Mouse (Mus musculus) limb, embryonic 11.5 days (tissue): ENCODE results near the gene Immp1l. TPM values are rescaled to one million over a fixed set of nuclear protein-coding genes. Genes with fewer than 3 reads are reported as not detected.

Experiments
- ATAC-seq: fragments of 200-750 bp; cut with Nextera tagmentation; 2 replicates; pipeline ENCODE4 v1.8.0; 2017; ENCODE audit warnings: low read depth; ENCODE audit not compliant: insufficient number of reproducible peaks, low FRiP score, low TSS enrichment
- DNase-seq: peaks from one replicate; pipeline ENCODE4 v3.0.0-alpha.2; 2015; ENCODE audit warnings: low spot score
- H3K27ac ChIP-seq: fragments of 300-500 bp; sonication (generic); replicated peaks from 2 replicates; pipeline ENCODE4 v1.5.1; 2014; ENCODE audit warnings: low read depth, mild to moderate bottlenecking, low read length
- H3K27me3 ChIP-seq: fragments of 300-500 bp; sonication (generic); 2 replicates; pipeline ENCODE4 v1.6.1; 2014; ENCODE audit warnings: mild to moderate bottlenecking, low read length, mixed read lengths; ENCODE audit not compliant: control insufficient read depth, insufficient read depth
- H3K36me3 ChIP-seq: fragments of 300-500 bp; sonication (generic); 2 replicates; pipeline ENCODE4 v1.6.1; 2014; ENCODE audit warnings: mild to moderate bottlenecking, low read length, moderate library complexity, mixed read lengths; ENCODE audit not compliant: control insufficient read depth, insufficient read depth
- H3K4me1 ChIP-seq: fragments of 300-500 bp; sonication (generic); 2 replicates; pipeline ENCODE4 v1.6.1; 2014; ENCODE audit warnings: low read length, mixed read lengths; ENCODE audit not compliant: control insufficient read depth, insufficient read depth
- H3K4me2 ChIP-seq: fragments of 300-500 bp; sonication (generic); 2 replicates; pipeline ENCODE4 v1.6.1; 2014; ENCODE audit warnings: low read depth, mild to moderate bottlenecking, moderate library complexity; ENCODE audit not compliant: severe bottlenecking
- H3K4me3 ChIP-seq: fragments of 300-500 bp; sonication (generic); 2 replicates; pipeline ENCODE4 v1.5.1; 2014; ENCODE audit warnings: low read depth, low read length
- H3K9ac ChIP-seq: fragments of 300-500 bp; sonication (generic); 2 replicates; pipeline ENCODE4 v1.6.1; 2014; ENCODE audit warnings: mild to moderate bottlenecking, low read length
- H3K9me3 ChIP-seq: fragments of 300-500 bp; sonication (generic); 2 replicates; pipeline ENCODE4 v1.6.1; 2016; ENCODE audit warnings: low read length; ENCODE audit not compliant: control insufficient read depth
- WGBS: fragments of 180-500 bp; shearing (Covaris S2); extraction: QIAGEN DNeasy Blood & Tissue Kit; methylation state at CpG from one replicate; pipeline ENCODE4 v1.1.7; 2014; 5-methylcytosine and 5-hydroxymethylcytosine counted together
- polyA plus RNA-seq: library from polyadenylated mRNA; unstranded; fragments of >200 nt; fragmentation: Nextera tagmentation; extraction: Ambion mirVana; gene quantifications from 2 replicates; pipeline ENCODE4 v1.2.1, GENCODE M21; 2014

Gene Immp1l
- polyA plus RNA-seq, 1 experiment from 2014 or later: 142 TPM

DNA sequence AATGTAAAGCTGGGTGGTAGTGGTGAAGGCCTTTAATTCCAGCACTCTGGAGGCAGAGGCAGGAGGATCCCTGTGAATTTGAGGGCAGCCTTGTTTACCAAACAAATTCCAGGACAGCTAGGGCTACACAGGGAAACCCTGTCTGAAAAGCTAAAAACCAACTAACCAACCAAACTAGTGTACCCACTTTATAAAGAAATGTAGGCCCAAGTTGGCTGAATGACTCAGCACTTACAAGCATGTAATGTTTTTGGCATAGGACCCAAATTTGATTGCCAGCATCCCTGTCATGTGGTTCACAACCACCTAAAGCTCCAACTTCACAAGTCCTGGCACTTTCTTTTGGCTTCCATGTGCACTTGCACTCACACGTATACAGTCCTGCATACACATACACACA lies 12.2 kb downstream of the Immp1l start:
- no peak for ATAC-seq
- DNase-seq: no peak
- H3K4me1 ChIP-seq: no peaks in the 10 kb centered on the region
- 89% methylated on average over 1 of the region's 1 CpGs for WGBS
- H3K9me3 ChIP-seq: no peaks in the 10 kb centered on the region
- no peaks in the 10 kb centered on the region for H3K36me3 ChIP-seq
- no peak overlapping the region for H3K4me2 ChIP-seq
- no peak overlapping the region for H3K27ac ChIP-seq
- H3K27me3 ChIP-seq: no peaks in the 10 kb centered on the region
- H3K4me3 ChIP-seq: no peak overlapping the region
- H3K9ac ChIP-seq: no peak overlapping the region

DNA sequence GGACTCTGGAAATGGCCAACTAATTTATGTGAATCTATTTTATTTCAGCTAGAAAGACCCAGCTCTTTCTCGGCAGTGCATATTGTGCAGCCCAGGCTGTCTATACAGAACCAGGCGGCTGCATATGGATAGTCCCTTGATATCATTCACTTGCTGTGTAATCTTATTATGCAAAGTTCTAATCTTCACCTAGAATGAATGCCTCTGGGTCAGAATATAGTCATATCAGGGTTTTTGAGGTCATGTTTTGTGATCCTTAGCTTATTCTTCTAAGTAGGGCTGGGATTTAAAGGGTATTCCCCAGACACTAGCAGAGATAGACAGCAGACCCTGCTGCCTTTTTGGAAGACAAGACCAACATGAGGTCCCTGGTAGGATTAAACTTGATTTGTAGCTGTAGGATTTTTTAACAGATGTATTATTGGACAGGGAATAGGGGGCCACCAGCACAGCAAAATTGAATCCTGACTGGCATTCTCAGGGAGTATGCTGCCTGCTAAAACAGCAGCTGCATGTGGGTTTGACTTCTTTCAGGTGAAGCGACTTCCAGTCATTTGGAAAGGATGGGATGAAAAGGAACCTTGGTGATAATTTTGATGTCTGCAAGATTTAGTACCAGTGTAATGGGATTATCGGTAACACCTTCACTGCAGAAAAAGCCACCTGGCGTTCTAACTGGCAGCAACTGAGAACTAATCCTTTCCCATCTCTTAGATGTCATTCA lies 13.3 kb downstream of the Immp1l start:
- Histone ChIP-seq H3K4me2 (no peak overlapping the region), H3K9me3 (no peaks in the 10 kb centered on the region), H3K9ac (no peak overlapping the region), H3K27me3 (no peaks in the 10 kb centered on the region), H3K36me3 (no peaks in the 10 kb centered on the region), H3K4me3 (no peak overlapping the region), H3K4me1 (no peaks in the 10 kb centered on the region), H3K27ac (no peak overlapping the region)
- ATAC-seq: no peak
- WGBS: 71% methylated on average over 5 of the region's 5 CpGs
- DNase-seq: no peak

DNA sequence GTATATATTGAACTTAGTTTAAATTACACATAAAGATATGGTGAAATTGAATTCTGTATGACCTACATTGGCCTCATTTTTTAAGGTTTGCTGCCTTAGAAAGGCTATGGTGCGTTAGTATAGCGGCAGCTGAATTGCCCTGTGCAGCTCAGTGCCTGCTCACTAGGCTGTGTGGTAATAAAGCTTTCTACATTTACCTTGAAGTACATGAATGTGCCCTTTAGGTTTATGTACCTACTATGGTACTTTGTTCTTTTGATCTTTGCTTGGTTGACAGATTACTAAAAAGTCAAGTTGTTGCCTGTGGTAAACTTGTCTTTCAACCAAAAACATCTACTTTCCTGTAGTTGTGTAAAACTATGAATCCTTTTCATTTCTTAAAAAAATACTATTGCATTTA lies 45.7 kb downstream of the Immp1l start:
- Histone ChIP-seq H3K9ac (no peak overlapping the region), H3K4me3 (no peak overlapping the region), H3K36me3 (no peaks in the 10 kb centered on the region), H3K27me3 (no peaks in the 10 kb centered on the region), H3K4me2 (no peak overlapping the region), H3K9me3 (no peaks in the 10 kb centered on the region), H3K4me1 (no peaks in the 10 kb centered on the region), H3K27ac (no peak overlapping the region)
- DNase-seq: no peak
- no peak for ATAC-seq
- 94% methylated on average over 2 of the region's 2 CpGs for WGBS

DNA sequence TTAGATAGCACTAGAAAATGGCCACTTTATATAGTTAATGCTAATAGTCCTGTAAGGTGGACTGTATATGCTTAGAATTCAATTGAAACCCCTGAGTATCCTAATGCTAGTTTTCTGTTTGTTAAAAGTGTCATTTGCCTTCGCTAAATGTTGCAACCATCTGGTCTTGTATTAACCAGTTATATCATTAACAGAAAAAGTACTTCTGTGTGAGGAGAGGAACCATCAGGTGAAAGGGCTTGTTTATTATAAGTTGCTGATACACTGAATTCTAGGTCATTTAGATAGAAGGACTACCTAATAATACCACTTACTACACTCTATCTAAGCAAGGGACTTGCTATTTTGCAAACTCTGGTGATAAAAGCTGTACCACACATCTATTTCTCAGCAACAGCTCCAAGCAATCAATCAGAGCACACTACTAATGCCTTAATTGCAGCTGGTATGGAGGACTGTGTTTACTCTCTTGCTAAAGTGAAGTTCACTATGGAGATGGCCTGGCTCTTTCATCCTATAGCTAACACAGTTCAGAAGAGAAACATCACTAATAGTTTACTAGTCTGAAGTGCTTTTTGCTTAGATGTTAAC lies 47.0 kb downstream of the Immp1l start:
- H3K36me3 ChIP-seq: no peaks in the 10 kb centered on the region
- DNase-seq: no peak
- H3K4me3 ChIP-seq: no peak overlapping the region
- H3K27me3 ChIP-seq: no peaks in the 10 kb centered on the region
- no peaks in the 10 kb centered on the region for H3K9me3 ChIP-seq
- no peak overlapping the region for H3K4me2 ChIP-seq
- H3K27ac ChIP-seq: no peak overlapping the region
- H3K9ac ChIP-seq: no peak overlapping the region
- no peaks in the 10 kb centered on the region for H3K4me1 ChIP-seq
- WGBS: 90% methylated on average over 1 of the region's 1 CpGs
- ATAC-seq: no peak

DNA sequence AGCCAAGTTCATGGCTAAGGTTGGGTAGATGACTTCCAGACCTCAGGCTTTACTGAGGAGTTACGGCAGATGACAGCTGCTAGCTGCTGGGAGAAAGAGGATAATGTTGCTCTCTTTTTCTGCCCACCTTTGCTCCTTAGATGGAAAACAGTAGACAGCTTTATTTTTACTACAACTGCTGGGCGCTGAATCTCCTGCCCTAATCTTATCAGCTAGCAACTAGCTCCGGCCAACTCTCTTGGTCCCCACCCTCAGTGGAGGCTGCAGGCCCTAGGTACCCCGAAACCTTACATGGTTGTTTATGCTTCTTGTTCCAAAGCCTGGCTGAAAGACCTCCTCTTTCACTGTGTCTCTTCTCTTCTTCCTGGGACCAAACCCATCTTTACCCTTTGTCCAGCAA lies 49.4 kb downstream of the Immp1l start:
- no peak overlapping the region for H3K4me2 ChIP-seq
- H3K9me3 ChIP-seq: no peaks in the 10 kb centered on the region
- no peaks in the 10 kb centered on the region for H3K4me1 ChIP-seq
- no peaks in the 10 kb centered on the region for H3K36me3 ChIP-seq
- 85% methylated on average over 4 of the region's 4 CpGs for WGBS
- H3K27ac ChIP-seq: no peak overlapping the region
- no peaks in the 10 kb centered on the region for H3K27me3 ChIP-seq
- ATAC-seq (no peak), DNase-seq (no peak)
- H3K4me3 ChIP-seq: no peak overlapping the region
- no peak overlapping the region for H3K9ac ChIP-seq

DNA sequence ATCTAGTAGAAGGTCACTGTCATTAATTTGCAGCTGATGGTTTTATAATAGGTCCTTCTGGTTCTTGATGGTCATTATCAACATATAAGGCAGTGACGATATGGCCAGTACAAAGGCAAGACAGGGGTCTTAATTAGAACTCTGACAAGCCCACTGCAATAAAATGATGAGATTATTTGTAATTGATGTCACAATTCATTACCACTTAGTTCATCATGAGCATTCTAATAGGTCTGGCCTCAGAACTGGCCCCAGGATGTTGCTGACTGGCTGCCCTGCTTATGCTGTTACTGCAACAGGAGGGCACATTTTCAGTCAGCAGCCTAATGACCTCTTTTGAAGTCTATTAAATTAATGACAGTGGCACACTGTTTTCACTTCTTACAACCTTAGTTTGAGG lies 59.0 kb downstream of the Immp1l start:
- ATAC-seq (no peak), DNase-seq (no peak)
- Histone ChIP-seq H3K36me3 (no peaks in the 10 kb centered on the region), H3K4me1 (no peaks in the 10 kb centered on the region), H3K4me3 (no peak overlapping the region), H3K27ac (no peak overlapping the region), H3K4me2 (no peak overlapping the region), H3K9ac (no peak overlapping the region), H3K27me3 (no peaks in the 10 kb centered on the region), H3K9me3 (no peaks in the 10 kb centered on the region)
- 61% methylated on average over 1 of the region's 1 CpGs for WGBS

DNA sequence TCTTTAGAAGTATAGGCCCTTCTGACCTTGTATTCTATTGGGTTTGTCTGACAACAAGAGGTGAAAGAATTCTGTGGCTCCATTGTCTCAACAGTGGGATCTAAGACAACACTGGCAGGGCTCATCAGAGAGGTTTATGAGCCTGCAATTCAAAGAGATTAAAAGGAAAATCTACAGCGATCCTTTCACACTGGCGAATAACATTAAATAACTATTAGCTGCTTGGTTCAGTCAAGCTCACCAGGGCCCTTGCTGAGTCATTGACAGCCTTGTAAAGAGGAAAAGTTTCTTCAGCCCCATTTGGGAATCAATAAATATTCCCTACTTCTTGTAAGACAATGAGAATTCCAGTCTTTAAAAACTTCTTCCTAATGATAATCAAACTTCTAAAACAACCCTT lies 69.5 kb downstream of the Immp1l start:
- no peak overlapping the region for H3K9ac ChIP-seq
- H3K27ac ChIP-seq: no peak overlapping the region
- no peaks in the 10 kb centered on the region for H3K9me3 ChIP-seq
- ATAC-seq: no peak
- no peak overlapping the region for H3K4me2 ChIP-seq
- no peaks in the 10 kb centered on the region for H3K4me1 ChIP-seq
- no peaks in the 10 kb centered on the region for H3K27me3 ChIP-seq
- DNase-seq: no peak
- H3K4me3 ChIP-seq: no peak overlapping the region
- WGBS: 19% methylated on average over 2 of the region's 2 CpGs
- no peaks in the 10 kb centered on the region for H3K36me3 ChIP-seq

DNA sequence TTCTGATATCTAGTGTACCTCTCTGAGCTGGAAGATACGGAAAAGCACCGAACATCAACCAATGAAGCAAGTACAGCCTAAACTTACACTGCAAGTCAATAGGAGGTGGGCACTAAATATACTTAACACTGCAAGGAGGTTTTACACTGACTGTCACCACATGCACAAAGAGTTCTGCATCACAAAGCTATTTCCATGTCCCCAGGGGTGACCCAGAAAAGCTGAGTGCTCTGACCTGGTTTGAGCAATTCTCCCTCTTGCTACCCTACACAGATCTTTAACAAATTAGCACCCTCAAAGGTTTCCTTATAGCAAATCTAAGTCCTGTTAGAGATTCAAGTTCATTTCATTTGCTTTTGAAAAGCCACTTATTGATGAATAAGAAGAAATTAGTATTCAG lies 73.6 kb downstream of the Immp1l start:
- Histone ChIP-seq H3K36me3 (peaks cover 3% of the 10 kb centered on the region; the same call in 1 of the 2 replicates), H3K27ac (no peak overlapping the region), H3K4me2 (no peak overlapping the region), H3K9ac (no peak overlapping the region), H3K9me3 (no peaks in the 10 kb centered on the region), H3K4me1 (no peaks in the 10 kb centered on the region), H3K4me3 (no peak overlapping the region), H3K27me3 (no peaks in the 10 kb centered on the region)
- DNase-seq (no peak), ATAC-seq (no peak)
- WGBS: 97% methylated on average over 2 of the region's 2 CpGs

DNA sequence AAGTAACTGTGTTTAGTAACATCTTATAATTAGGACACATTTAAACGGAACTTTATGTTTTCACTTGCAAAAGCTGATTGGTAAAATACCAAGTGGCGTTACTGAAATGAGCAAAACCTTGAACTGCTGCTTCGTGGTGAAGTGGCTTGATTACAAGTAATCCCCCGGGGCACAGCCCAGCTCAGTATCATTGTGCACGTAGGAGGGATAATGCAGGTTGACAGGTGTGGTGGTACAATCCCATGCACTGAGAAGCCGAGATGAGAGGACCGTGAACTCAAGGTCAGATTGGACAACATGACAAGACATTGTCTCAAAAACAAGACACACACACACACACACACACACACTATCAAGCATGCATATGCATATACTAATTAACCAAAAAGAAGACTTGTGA lies 80.8 kb downstream of the Immp1l start:
- H3K9ac ChIP-seq: no peak overlapping the region
- 86% methylated on average over 7 of the region's 7 CpGs for WGBS
- H3K9me3 ChIP-seq: no peaks in the 10 kb centered on the region
- ATAC-seq (no peak), DNase-seq (no peak)
- H3K27me3 ChIP-seq: no peaks in the 10 kb centered on the region
- H3K4me3 ChIP-seq: no peak overlapping the region
- no peaks in the 10 kb centered on the region for H3K4me1 ChIP-seq
- H3K4me2 ChIP-seq: no peak overlapping the region
- no peak overlapping the region for H3K27ac ChIP-seq
- peaks cover 1% of the 10 kb centered on the region; the same call in 1 of the 2 replicates for H3K36me3 ChIP-seq
